Mouse (Mus musculus) adrenal gland, adult 18-20 months (tissue): ENCODE results near the gene Bgn. TPM values are rescaled to one million over a fixed set of nuclear protein-coding genes. Genes with fewer than 3 reads are reported as not detected.

Experiments used
- total RNA-seq, 2 experiments: library from RNA; stranded (reverse); gene quantifications; 1 replicate in 1 of 2; 2 replicates in 1 of 2; pipeline ENCODE4 v1.2.3; 2021

Gene Bgn
- total RNA-seq, 2 experiments from 2014 or later, result 221 to 292 TPM

Other genes with a start within 250 kb of the Bgn start
- gene Xlr4c, start 240.5 kb upstream of the Bgn start, total RNA-seq, result 1 to 10 TPM in 1 of 2 experiments, under 1 TPM in 1; 0.23 to 1.8 TPM
- not detected for gene Xlr3c, start 218.2 kb upstream of the Bgn start, total RNA-seq
- gene Xlr5a, start 190.6 kb upstream of the Bgn start, total RNA-seq, result under 1 TPM in 1 of 2 experiments, not detected in 1; 0.53 TPM
- gene Xlr5c, start 190.6 kb upstream of the Bgn start, total RNA-seq, result not detected
- gene Gm45015, start 146.8 kb upstream of the Bgn start, total RNA-seq, result not detected
- 10 to 100 TPM; 16.0 to 17.7 TPM for gene Zfp275, start 141.0 kb upstream of the Bgn start, total RNA-seq
- gene Gm18336, start 84.9 kb upstream of the Bgn start, total RNA-seq, result not detected
- gene Zfp92, start 72.5 kb upstream of the Bgn start, total RNA-seq, result under 1 TPM; 0.46 to 0.51 TPM
- gene Trex2, start 48.3 kb upstream of the Bgn start, total RNA-seq, result not detected
- gene Haus7, start 24.6 kb upstream of the Bgn start, total RNA-seq, result 10 to 100 TPM; 20.7 to 27.4 TPM
- gene Atp2b3, start 19.5 kb downstream of the Bgn start, total RNA-seq, result 10 to 100 TPM; 42.1 to 52.8 TPM
- under 1 TPM; 0.20 to 0.35 TPM for gene Dusp9, start 155.8 kb downstream of the Bgn start, total RNA-seq
- gene Pnck, start 176.5 kb downstream of the Bgn start, total RNA-seq, result 10 to 100 TPM; 10.6 to 11.7 TPM
- gene Slc6a8, start 189.5 kb downstream of the Bgn start, total RNA-seq, result 10 to 100 TPM; 74.5 to 97.7 TPM
- 100 to 1,000 TPM; 289 to 309 TPM for gene Bcap31, start 232.6 kb downstream of the Bgn start, total RNA-seq
- gene Abcd1, start 233.0 kb downstream of the Bgn start, total RNA-seq, result 10 to 100 TPM; 24.0 to 24.3 TPM